Mouse (Mus musculus): Measurements from ENCODE around the gene Ephb2.

DNA sequence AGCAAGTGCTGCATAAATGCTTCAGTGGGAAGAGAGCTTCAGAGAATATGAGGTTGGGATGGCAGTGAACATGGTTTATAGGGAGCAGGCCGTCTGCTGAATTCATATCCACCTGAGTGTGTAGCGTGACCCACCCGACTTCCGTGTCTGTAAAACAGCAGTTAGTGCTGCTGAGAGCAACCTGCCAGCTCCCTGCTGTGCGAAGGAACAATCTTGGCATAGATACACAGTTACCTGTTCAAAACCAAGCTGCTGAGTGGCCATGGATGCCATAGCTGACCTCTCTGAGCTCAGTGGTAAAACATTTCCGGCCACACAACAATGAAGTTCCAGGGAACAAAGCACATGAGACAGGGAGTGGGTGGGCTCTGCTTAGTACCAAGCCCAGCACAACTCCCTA is 138.5 kb downstream of the Ephb2 start:
- TF ChIP-seq CTCF (IDR thresholded peaks at IDR 0.05; ENCODE audit: control insufficient read depth, insufficient read depth, insufficient replicate concordance, low read depth, low read length): no peak
- no peak for TF ChIP-seq POLR2A (IDR thresholded peaks at IDR 0.05; ENCODE audit: control insufficient read depth, low read depth, low read length)

Data from testis, adult 2 months (tissue).